In the genomic region with DNA sequence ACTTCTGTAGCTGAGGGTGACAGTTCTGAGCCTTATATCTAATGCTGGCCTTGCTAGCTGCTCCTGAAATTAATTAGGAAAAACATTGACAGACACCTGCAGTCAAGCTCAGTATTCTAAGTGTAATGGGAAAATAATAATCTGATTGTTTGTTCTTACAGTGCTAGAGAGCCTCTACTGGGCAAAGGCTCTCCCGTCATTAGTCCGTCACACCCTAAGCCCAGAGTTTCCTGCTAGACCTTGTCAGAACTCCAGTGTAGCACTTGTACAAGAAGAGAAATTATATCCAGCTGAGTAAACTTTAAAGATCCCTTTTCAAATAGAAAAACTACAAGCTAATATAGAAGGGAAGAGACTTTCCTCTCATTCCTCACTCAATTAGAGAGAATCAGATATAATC, we compare ENCODE assay signal across 21 mouse cellular contexts. TPM values are rescaled to one million over a fixed set of nuclear protein-coding genes. Genes with fewer than 3 reads are reported as not detected.
DNase-seq lines count a peak whose midpoint lies in the region; ATAC-seq and TF ChIP-seq lines count a peak whose summit lies in the region.
"Had no signal": no experiment of that assay in that cellular context is flagged by ENCODE, and none has a peak within 500 bp of the region (broad histone marks: within the 10 kb centered on the region; RNA-seq: fewer than 3 reads in every experiment).

No protein-coding gene starts in this region.

- no peak overlapping the region for H3K9ac ChIP-seq in liver, adult 2 months (ENCODE audit: low read depth, low read length)
- H3K9ac ChIP-seq in liver, postnatal 0 days (replicated peaks) = no peak overlapping the region
- H3K9ac ChIP-seq in midbrain, embryonic 13.5 days (replicated peaks) = no peak overlapping the region
- H3K9ac ChIP-seq: forebrain, postnatal 0 days; hindbrain, embryonic 13.5 days; neural tube, embryonic 13.5 days had no signal

- 32% methylated on average over 2 of the region's 2 CpGs for WGBS in liver, adult 2 months
- WGBS in liver, postnatal 0 days (ENCODE audit: insufficient replicate concordance) = 71% methylated on average over 2 of the region's 2 CpGs
- 20% methylated on average over 2 of the region's 2 CpGs for WGBS in large intestine, adult 2 months
- WGBS in midbrain, embryonic 13.5 days = 58% methylated on average over 2 of the region's 2 CpGs

- peaks cover 12% of the 10 kb centered on the region; the same call in 1 of the 2 replicates for H3K79me2 ChIP-seq in liver, adult 2 months (ENCODE audit: control insufficient read depth, insufficient read depth, low read length)

- ATAC-seq in liver, postnatal 0 days = no peak
- ATAC-seq in midbrain, embryonic 13.5 days = no peak
- ATAC-seq: forebrain, postnatal 0 days had no signal

- peaks cover 9% of the 10 kb centered on the region for H3K4me1 ChIP-seq in liver, adult 2 months (ENCODE audit: control insufficient read depth, insufficient read depth, low read length)
- peaks cover 13% of the 10 kb centered on the region for H3K4me1 ChIP-seq in liver, postnatal 0 days (ENCODE audit: insufficient read depth)
- peaks cover 15% of the 10 kb centered on the region for H3K4me1 ChIP-seq in midbrain, embryonic 13.5 days (replicated peaks)

- no peak overlapping the region for H3K4me3 ChIP-seq in gastrocnemius, adult 2 months
- no peak overlapping the region for H3K4me3 ChIP-seq in liver, adult 2 months (ENCODE audit: insufficient read depth, low read depth, low read length)
- no peak overlapping the region for H3K4me3 ChIP-seq in liver, postnatal 0 days (ENCODE audit: low read depth, low read length)
- no peak overlapping the region for H3K4me3 ChIP-seq in midbrain, embryonic 13.5 days (replicated peaks)
- H3K4me3 ChIP-seq: erythroblast, embryonic 14.5 days; hindbrain, embryonic 13.5 days; neural tube, embryonic 13.5 days had no signal

- peaks cover 15% of the 10 kb centered on the region; the same call in 1 of the 2 replicates for H3K36me3 ChIP-seq in liver, adult 2 months (ENCODE audit: control insufficient read depth, insufficient read depth, low read length)
- peaks cover 13% of the 10 kb centered on the region for H3K36me3 ChIP-seq in liver, postnatal 0 days (replicated peaks; ENCODE audit: insufficient read depth, low read length)
- H3K36me3 ChIP-seq in midbrain, embryonic 13.5 days = peaks cover 14% of the 10 kb centered on the region

- H3K27ac ChIP-seq in gastrocnemius, adult 2 months = peak overlapping the region; percentile 29; the same call in 1 of the 2 replicates
- no peak overlapping the region for H3K27ac ChIP-seq in liver, adult 2 months (replicated peaks; ENCODE audit: insufficient read depth, low read depth, low read length)
- no peak overlapping the region for H3K27ac ChIP-seq in liver, postnatal 0 days (ENCODE audit: low read depth)
- no peak overlapping the region for H3K27ac ChIP-seq in midbrain, embryonic 13.5 days
- H3K27ac ChIP-seq: hindbrain, embryonic 13.5 days; macrophage; neural tube, embryonic 13.5 days had no signal

- DNase-seq in gastrocnemius, adult 2 months = no peak
- no peak for DNase-seq in gastrocnemius, postnatal 25 days
- peak; percentile 42 for DNase-seq in liver, adult 2 months (ENCODE audit: extremely low read depth, low read depth, low spot score)
- no peak for DNase-seq in liver, postnatal 0 days
- DNase-seq in brain, embryonic 14.5 days (ENCODE audit: low read depth) = peak; percentile 52
- DNase-seq in large intestine, adult 2 months (ENCODE audit: low read depth, low spot score) = peak; percentile 19
- DNase-seq in frontal cortex, adult 2 months (ENCODE audit: extremely low spot score in 1 of 2, low spot score in 1 of 2) = no peak
- DNase-seq: cerebellum, postnatal 14 days; embryo, embryonic 11 days; forebrain, postnatal 0 days; gastrocnemius, postnatal 10 days; heart, postnatal 14 days; left cerebral cortex, postnatal 4 days had no signal

- no peaks in the 10 kb centered on the region for H3K27me3 ChIP-seq in liver, adult 2 months (ENCODE audit: control insufficient read depth, insufficient read depth, low read length)
- no peaks in the 10 kb centered on the region for H3K27me3 ChIP-seq in liver, postnatal 0 days (ENCODE audit: insufficient read depth, low read length)
- H3K27me3 ChIP-seq in midbrain, embryonic 13.5 days = no peaks in the 10 kb centered on the region
- H3K27me3 ChIP-seq: CH12.LX; hindbrain, embryonic 13.5 days; neural tube, embryonic 13.5 days had no signal

- no peak overlapping the region for H3K4me2 ChIP-seq in liver, postnatal 0 days (ENCODE audit: low read depth, low read length)
- H3K4me2 ChIP-seq in midbrain, embryonic 13.5 days (replicated peaks) = no peak overlapping the region
- H3K4me2 ChIP-seq: heart, embryonic 11.5 days; hindbrain, embryonic 13.5 days; midbrain, embryonic 11.5 days; neural tube, embryonic 13.5 days had no signal

- TF ChIP-seq POLR2A in liver, adult 2 months (IDR thresholded peaks at IDR 0.05; ENCODE audit: extremely low read depth, insufficient read depth, low read length) = no peak
- no peak for TF ChIP-seq POLR2A in brain, embryonic 14.5 days (IDR thresholded peaks at IDR 0.05; ENCODE audit: borderline replicate concordance, extremely low read depth, insufficient read depth, insufficient read length, poor library complexity, severe bottlenecking)

- peak; percentile 29; the same call in 1 of the 2 replicates for TF ChIP-seq CTCF in gastrocnemius, adult 2 months (IDR thresholded peaks at IDR 0.05)
- TF ChIP-seq CTCF in liver, adult 2 months (IDR thresholded peaks at IDR 0.05; ENCODE audit: low read depth, low read length) = no peak
- TF ChIP-seq CTCF in liver, postnatal 0 days (IDR thresholded peaks at IDR 0.05; ENCODE audit: low read depth) = no peak
- no peak for TF ChIP-seq CTCF in brain, embryonic 14.5 days (IDR thresholded peaks at IDR 0.05; ENCODE audit: borderline replicate concordance, extremely low read depth, insufficient read depth, insufficient read length)

- intact Hi-C loops in gastrocnemius, adult 2 months (cut with DNase I) = no loop called here

- H3K9me3 ChIP-seq in liver, postnatal 0 days (ENCODE audit: low read length) = no peaks in the 10 kb centered on the region
- no peaks in the 10 kb centered on the region for H3K9me3 ChIP-seq in midbrain, embryonic 13.5 days
- H3K9me3 ChIP-seq: hindbrain, embryonic 13.5 days; neural tube, embryonic 13.5 days had no signal

- no peak for TF ChIP-seq EP300 in liver, postnatal 0 days (IDR thresholded peaks at IDR 0.05; ENCODE audit: low read depth)

RNA-seq across cellular contexts. Expression of a gene that starts 21.1 kb away (rescaled TPM):
- 100 to 1,000 TPM; 165 to 166 TPM for total RNA-seq in gastrocnemius, adult 2 months (2021)
- 100 to 1,000 TPM; 140 to 157 TPM for total RNA-seq in gastrocnemius, postnatal 25 days (2021)
- 26.9 and 31.7 TPM in 2 replicates for total RNA-seq in liver, adult 2 months (2014; rRNA removed)
- 146 and 169 TPM in 2 replicates for polyA plus RNA-seq in liver, adult 2 months (2012; rRNA removed)
- polyA plus RNA-seq in liver, postnatal 0 days (2015; fragmentation: Nextera tagmentation; extraction: Ambion mirVana) = 173 and 176 TPM in 2 replicates
- polyA plus RNA-seq in brain, embryonic 14.5 days (2012; rRNA removed) = 269 and 325 TPM in 2 replicates
- 237 and 264 TPM in 2 replicates for polyA plus RNA-seq in large intestine, adult 2 months (2012; rRNA removed)
- polyA plus RNA-seq in midbrain, embryonic 13.5 days (2015; fragmentation: Nextera tagmentation; extraction: Ambion mirVana) = 220 and 236 TPM in 2 replicates
- polyA plus RNA-seq in frontal cortex, adult 2 months (2012; rRNA removed) = 328 and 476 TPM in 2 replicates

RNA-seq across cellular contexts. Expression of a gene that starts 44.5 kb away (rescaled TPM):
- total RNA-seq in gastrocnemius, adult 2 months (2021) = 10 to 100 TPM in 1 of 2 experiments, 1 to 10 TPM in 1; 8.7 to 12.6 TPM
- 10 to 100 TPM in 1 of 2 experiments, 1 to 10 TPM in 1; 8.6 to 10.0 TPM for total RNA-seq in gastrocnemius, postnatal 25 days (2021)
- 9.3 and 10.2 TPM in 2 replicates for total RNA-seq in liver, adult 2 months (2014; rRNA removed)
- 3.3 and 4.2 TPM in 2 replicates for polyA plus RNA-seq in liver, adult 2 months (2012; rRNA removed)
- 2.3 and 2.9 TPM in 2 replicates for polyA plus RNA-seq in liver, postnatal 0 days (2015; fragmentation: Nextera tagmentation; extraction: Ambion mirVana)
- 4.4 and 4.9 TPM in 2 replicates for polyA plus RNA-seq in brain, embryonic 14.5 days (2012; rRNA removed)
- polyA plus RNA-seq in large intestine, adult 2 months (2012; rRNA removed) = 6.7 and 7.3 TPM in 2 replicates
- polyA plus RNA-seq in midbrain, embryonic 13.5 days (2015; fragmentation: Nextera tagmentation; extraction: Ambion mirVana) = 4.6 and 4.8 TPM in 2 replicates
- polyA plus RNA-seq in frontal cortex, adult 2 months (2012; rRNA removed) = 18.1 and 19.1 TPM in 2 replicates

Comparison
In these comparisons a context has a peak if more than half of its experiments do, and no peak if none do; other contexts are left out.
1. DNase-seq: peak in liver, adult 2 months (single experiment), brain, embryonic 14.5 days (single experiment) and large intestine, adult 2 months (single experiment); none in gastrocnemius, adult 2 months (single experiment), gastrocnemius, postnatal 25 days (single experiment), liver, postnatal 0 days (single experiment) and frontal cortex, adult 2 months (0 of 2).